Mouse (Mus musculus): ENCODE measurements around the gene Dicer1.

Gene Dicer1

GRCm38 (mm10) chr12:104676535-104677370 lies 75.0 kb downstream of the Dicer1 start:
- H3K36me3 ChIP-seq (ENCODE audit: control insufficient read depth, insufficient read depth, low read length, poor library complexity, severe bottlenecking): no peaks in the 10 kb centered on the region
- DNase-seq (ENCODE audit: low read depth, low spot score): no peak
- no peaks in the 10 kb centered on the region for H3K27me3 ChIP-seq (ENCODE audit: control insufficient read depth, insufficient read depth, low read length, poor library complexity, severe bottlenecking)

GRCm38 (mm10) chr12:104672976-104673375 lies 78.8 kb downstream of the Dicer1 start:
- Histone ChIP-seq H3K27me3 (ENCODE audit: control insufficient read depth, insufficient read depth, low read length, poor library complexity, severe bottlenecking) (no peaks in the 10 kb centered on the region), H3K36me3 (ENCODE audit: control insufficient read depth, insufficient read depth, low read length, poor library complexity, severe bottlenecking) (no peaks in the 10 kb centered on the region)
- DNase-seq (ENCODE audit: low read depth, low spot score): no peak

DNA sequence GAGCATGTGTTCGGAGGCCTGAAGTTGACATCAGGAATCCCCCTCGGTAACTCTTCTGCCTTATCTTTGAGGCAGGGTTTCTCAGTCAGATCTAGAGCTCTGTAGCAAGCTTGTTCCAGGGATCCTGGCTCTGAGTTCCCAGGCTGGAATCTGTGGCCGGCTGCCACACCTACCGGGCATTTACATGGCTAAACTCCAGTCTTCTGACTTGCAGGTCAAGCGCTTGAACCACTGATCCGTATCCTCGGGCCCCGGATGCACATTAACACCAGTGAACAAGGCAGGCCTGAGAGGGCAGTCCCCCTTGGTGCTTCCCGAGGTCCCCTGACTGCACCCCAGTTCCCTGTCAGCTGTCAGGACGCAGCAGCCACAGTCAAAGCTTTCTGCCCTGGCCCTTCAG lies 79.3 kb downstream of the Dicer1 start:
- H3K27me3 ChIP-seq (ENCODE audit: control insufficient read depth, insufficient read depth, low read length, poor library complexity, severe bottlenecking): no peaks in the 10 kb centered on the region
- no peak for DNase-seq (ENCODE audit: low read depth, low spot score)
- H3K36me3 ChIP-seq (ENCODE audit: control insufficient read depth, insufficient read depth, low read length, poor library complexity, severe bottlenecking): no peaks in the 10 kb centered on the region

- no peak for DNase-seq (ENCODE audit: low read depth, low spot score)
- no peaks in the 10 kb centered on the region for H3K36me3 ChIP-seq (ENCODE audit: control insufficient read depth, insufficient read depth, low read length, poor library complexity, severe bottlenecking)
- no peaks in the 10 kb centered on the region; the same call in 1 of the 2 replicates for H3K27me3 ChIP-seq (ENCODE audit: control insufficient read depth, insufficient read depth, low read length, poor library complexity, severe bottlenecking)
These were observed 83.9 kb downstream of the Dicer1 start for GRCm38 (mm10) chr12:104667846-104668245.

GRCm38 (mm10) chr12:104665951-104666350 lies 85.8 kb downstream of the Dicer1 start:
- H3K27me3 ChIP-seq (ENCODE audit: control insufficient read depth, insufficient read depth, low read length, poor library complexity, severe bottlenecking): no peaks in the 10 kb centered on the region; the same call in 1 of the 2 replicates
- H3K36me3 ChIP-seq (ENCODE audit: control insufficient read depth, insufficient read depth, low read length, poor library complexity, severe bottlenecking): no peaks in the 10 kb centered on the region
- DNase-seq (ENCODE audit: low read depth, low spot score): no peak

DNA sequence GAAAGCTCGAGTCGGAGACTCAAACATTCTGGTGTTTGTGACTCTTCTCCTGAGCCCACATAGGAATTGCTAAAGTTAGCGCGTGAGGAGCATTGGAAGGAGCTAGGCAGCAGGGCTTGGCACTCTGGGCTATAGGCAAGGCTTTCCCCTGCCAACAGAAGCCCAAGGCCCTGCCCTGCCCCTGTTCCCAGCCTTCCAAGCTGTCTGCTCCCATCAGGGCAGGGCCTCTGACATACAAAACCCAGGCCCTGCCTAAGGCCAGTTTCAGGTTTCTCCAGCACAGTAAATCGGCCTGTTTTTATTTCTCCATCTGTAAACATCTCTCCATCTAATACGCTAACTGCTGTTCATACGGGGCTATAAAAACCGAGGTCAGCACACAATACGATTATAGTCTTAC lies 86.2 kb downstream of the Dicer1 start:
- DNase-seq (ENCODE audit: low read depth, low spot score): no peak
- Histone ChIP-seq H3K27me3 (ENCODE audit: control insufficient read depth, insufficient read depth, low read length, poor library complexity, severe bottlenecking) (no peaks in the 10 kb centered on the region; the same call in 1 of the 2 replicates), H3K36me3 (ENCODE audit: control insufficient read depth, insufficient read depth, low read length, poor library complexity, severe bottlenecking) (no peaks in the 10 kb centered on the region)

GRCm38 (mm10) chr12:104656146-104656545 lies 95.6 kb downstream of the Dicer1 start:
- no peak for DNase-seq (ENCODE audit: low read depth, low spot score)
- Histone ChIP-seq H3K27me3 (ENCODE audit: control insufficient read depth, insufficient read depth, low read length, poor library complexity, severe bottlenecking) (no peaks in the 10 kb centered on the region), H3K36me3 (ENCODE audit: control insufficient read depth, insufficient read depth, low read length, poor library complexity, severe bottlenecking) (no peaks in the 10 kb centered on the region)

DNA sequence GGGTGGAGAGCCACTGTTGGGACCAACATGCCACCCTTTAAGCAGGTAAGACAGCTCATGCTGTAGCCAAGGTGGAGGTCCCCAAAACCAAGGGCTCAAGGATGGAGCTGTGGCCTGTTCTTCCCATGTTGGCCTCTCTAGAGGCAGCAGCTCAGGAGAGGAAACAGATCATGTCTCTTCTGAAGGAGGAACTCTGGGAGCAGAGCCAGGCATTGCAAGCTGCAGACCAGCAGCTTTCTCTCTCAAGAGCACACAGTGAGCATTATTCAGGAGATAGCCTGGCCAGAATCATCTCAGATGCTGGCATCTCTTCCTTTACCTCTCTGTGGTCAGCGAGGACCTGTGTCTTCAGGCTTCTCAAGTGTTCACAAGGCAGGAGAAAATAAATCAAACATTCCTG lies 96.7 kb downstream of the Dicer1 start:
- no peak for DNase-seq (ENCODE audit: low read depth, low spot score)
- Histone ChIP-seq H3K36me3 (ENCODE audit: control insufficient read depth, insufficient read depth, low read length, poor library complexity, severe bottlenecking) (no peaks in the 10 kb centered on the region), H3K27me3 (ENCODE audit: control insufficient read depth, insufficient read depth, low read length, poor library complexity, severe bottlenecking) (no peaks in the 10 kb centered on the region)

GRCm38 (mm10) chr12:104652021-104652420 lies 99.7 kb downstream of the Dicer1 start:
- Histone ChIP-seq H3K36me3 (ENCODE audit: control insufficient read depth, insufficient read depth, low read length, poor library complexity, severe bottlenecking) (no peaks in the 10 kb centered on the region), H3K27me3 (ENCODE audit: control insufficient read depth, insufficient read depth, low read length, poor library complexity, severe bottlenecking) (no peaks in the 10 kb centered on the region)
- DNase-seq (ENCODE audit: low read depth, low spot score): no peak

GRCm38 (mm10) chr12:104651269-104651668 lies 100.5 kb downstream of the Dicer1 start:
- no peaks in the 10 kb centered on the region for H3K36me3 ChIP-seq (ENCODE audit: control insufficient read depth, insufficient read depth, low read length, poor library complexity, severe bottlenecking)
- DNase-seq (ENCODE audit: low read depth, low spot score): no peak
- H3K27me3 ChIP-seq (ENCODE audit: control insufficient read depth, insufficient read depth, low read length, poor library complexity, severe bottlenecking): no peaks in the 10 kb centered on the region

DNA sequence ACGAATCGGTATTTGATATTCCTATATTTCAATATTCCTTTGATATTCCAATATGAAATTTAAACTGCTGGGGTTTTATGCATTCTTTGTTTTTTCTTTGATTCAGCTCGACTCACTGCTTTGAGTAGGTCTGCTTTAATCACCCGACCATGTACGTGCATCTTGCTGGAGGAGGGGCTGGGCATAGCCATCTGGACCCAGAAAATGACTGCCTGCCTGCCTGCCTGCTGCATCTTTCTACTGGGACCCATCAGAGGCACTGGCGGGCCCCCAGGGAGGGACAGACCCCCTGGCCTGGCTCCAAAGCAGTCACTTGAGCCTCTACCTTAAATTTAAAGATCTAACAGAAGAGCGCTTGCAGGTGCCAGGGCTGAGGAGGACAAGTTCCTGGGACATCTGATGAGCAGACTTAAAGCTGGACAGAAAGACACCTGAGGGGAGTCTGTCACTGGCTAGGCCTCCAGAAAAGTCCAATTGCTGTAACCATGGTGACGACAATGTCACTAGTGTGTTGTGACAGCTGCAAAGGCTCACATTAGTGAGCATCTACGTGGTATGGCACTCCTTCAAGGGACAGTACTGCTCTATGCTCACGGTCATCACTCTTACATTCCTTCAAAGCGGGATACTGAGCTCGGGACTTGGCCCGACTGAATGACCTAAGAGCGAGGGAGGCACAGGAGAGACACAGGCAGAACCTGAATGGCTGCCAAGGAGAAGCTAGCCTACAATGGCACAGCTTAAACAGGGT lies 101.1 kb downstream of the Dicer1 start:
- H3K36me3 ChIP-seq (ENCODE audit: control insufficient read depth, insufficient read depth, low read length, poor library complexity, severe bottlenecking): no peaks in the 10 kb centered on the region
- H3K27me3 ChIP-seq (ENCODE audit: control insufficient read depth, insufficient read depth, low read length, poor library complexity, severe bottlenecking): no peaks in the 10 kb centered on the region
- no peak for DNase-seq (ENCODE audit: low read depth, low spot score)

DNA sequence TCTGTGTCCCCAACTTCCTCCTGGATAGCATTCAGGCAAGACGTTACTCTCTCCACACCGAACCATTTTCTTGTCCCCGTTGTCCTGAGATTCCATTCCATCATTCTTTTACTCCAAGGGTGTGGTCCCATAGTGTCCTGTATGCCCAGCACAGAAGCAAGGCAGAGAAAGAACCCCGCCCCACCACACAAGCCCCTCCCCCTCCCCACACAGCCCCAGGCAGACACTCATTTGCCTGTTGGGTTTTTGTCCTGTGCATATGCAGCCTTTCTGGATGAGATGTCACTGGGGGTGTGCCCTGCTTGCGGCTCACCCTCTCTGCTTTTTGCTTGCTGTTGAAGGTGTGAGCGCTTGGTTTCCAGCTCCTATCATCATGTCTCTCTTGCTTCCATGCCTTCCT lies 103.4 kb downstream of the Dicer1 start:
- Histone ChIP-seq H3K36me3 (ENCODE audit: control insufficient read depth, insufficient read depth, low read length, poor library complexity, severe bottlenecking) (no peaks in the 10 kb centered on the region), H3K27me3 (ENCODE audit: control insufficient read depth, insufficient read depth, low read length, poor library complexity, severe bottlenecking) (no peaks in the 10 kb centered on the region)
- DNase-seq (ENCODE audit: low read depth, low spot score): no peak

GRCm38 (mm10) chr12:104642337-104642736 lies 109.4 kb downstream of the Dicer1 start:
- Histone ChIP-seq H3K36me3 (ENCODE audit: control insufficient read depth, insufficient read depth, low read length, poor library complexity, severe bottlenecking) (no peaks in the 10 kb centered on the region), H3K27me3 (ENCODE audit: control insufficient read depth, insufficient read depth, low read length, poor library complexity, severe bottlenecking) (no peaks in the 10 kb centered on the region; the same call in 1 of the 2 replicates)
- DNase-seq (ENCODE audit: low read depth, low spot score): no peak

DNA sequence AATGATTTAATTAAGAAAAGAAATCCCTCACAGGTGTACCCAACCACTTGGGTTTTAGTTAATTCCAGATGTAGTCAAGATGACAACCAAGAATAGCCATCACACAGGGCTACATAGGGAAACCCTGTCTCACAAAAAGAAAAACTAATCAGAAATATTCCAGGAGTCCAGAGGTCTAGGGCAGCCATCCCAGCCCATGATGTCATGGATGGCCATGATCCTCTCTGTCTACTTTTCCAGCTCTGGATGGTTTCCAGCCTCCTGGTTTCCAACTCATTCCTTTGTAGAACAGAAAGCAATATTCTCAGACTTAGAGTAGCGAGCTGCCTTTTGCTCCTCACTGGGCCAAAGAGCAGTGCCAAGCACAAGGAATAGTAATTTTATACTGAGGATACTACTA lies 110.8 kb downstream of the Dicer1 start:
- H3K36me3 ChIP-seq (ENCODE audit: control insufficient read depth, insufficient read depth, low read length, poor library complexity, severe bottlenecking): no peaks in the 10 kb centered on the region
- H3K27me3 ChIP-seq (ENCODE audit: control insufficient read depth, insufficient read depth, low read length, poor library complexity, severe bottlenecking): no peaks in the 10 kb centered on the region; the same call in 1 of the 2 replicates
- DNase-seq (ENCODE audit: low read depth, low spot score): no peak

DNA sequence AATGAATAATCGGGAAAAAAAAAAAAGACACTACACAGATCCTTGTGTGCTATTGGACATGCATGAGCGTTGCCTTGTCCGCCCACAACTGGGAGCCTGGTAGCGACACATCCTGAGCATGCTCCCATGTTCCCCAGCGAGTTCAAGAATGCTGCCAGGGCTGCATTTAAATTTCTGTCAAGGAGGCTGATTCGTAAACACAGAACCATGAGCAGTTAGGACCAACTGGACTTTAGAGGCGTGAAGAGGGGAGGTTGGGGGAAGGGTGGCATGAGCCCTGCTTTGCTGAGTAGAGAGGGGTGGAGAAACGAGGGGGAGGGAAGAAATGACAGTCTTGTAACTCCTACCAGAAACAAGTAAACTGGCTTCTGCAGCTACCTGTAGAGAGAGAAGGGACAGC lies 113.6 kb downstream of the Dicer1 start:
- H3K36me3 ChIP-seq (ENCODE audit: control insufficient read depth, insufficient read depth, low read length, poor library complexity, severe bottlenecking): no peaks in the 10 kb centered on the region
- no peaks in the 10 kb centered on the region; the same call in 1 of the 2 replicates for H3K27me3 ChIP-seq (ENCODE audit: control insufficient read depth, insufficient read depth, low read length, poor library complexity, severe bottlenecking)
- DNase-seq (ENCODE audit: low read depth, low spot score): no peak

Data from splenic B cell, adult 2 months (primary cell).